Mouse (Mus musculus): ENCODE measurements around the gene Stx18.

GRCm38 (mm10) chr5:38184688-38185285, 146.2 kb downstream of the Stx18 start:
- no peak for TF ChIP-seq CTCF (IDR thresholded peaks at IDR 0.05; ENCODE audit: control insufficient read depth, insufficient read depth, insufficient replicate concordance, low read depth, low read length)
- TF ChIP-seq POLR2A (IDR thresholded peaks at IDR 0.05; ENCODE audit: control insufficient read depth, low read depth, low read length) = no peak

Measured in testis, adult 2 months (tissue).